Mouse (Mus musculus) forebrain, postnatal 0 days (tissue): ENCODE data around the gene Hoxa9. TPM values are rescaled to one million over a fixed set of nuclear protein-coding genes. Genes with fewer than 3 reads are reported as not detected.
A peak's percentile ranks its signal among the peaks of the same experiment; 100 is the strongest.

Source experiments
- ATAC-seq: fragments of 200-750 bp; cut with Nextera tagmentation; 2 replicates; pipeline ENCODE4 v1.8.0; 2017; ENCODE audit warnings: mild to moderate bottlenecking, moderate library complexity
- DNase-seq: peaks from one replicate; pipeline ENCODE4 v3.0.0-alpha.2; 2015
- H3K27ac ChIP-seq: fragments of 300-500 bp; sonication (generic); 2 replicates; pipeline ENCODE4 v1.5.1; 2014; ENCODE audit warnings: low read depth, mild to moderate bottlenecking, antibody characterized with exemption, low read length, moderate library complexity, mixed read lengths
- H3K27me3 ChIP-seq: fragments of 300-500 bp; sonication (generic); 2 replicates; pipeline ENCODE4 v1.6.1; 2014; ENCODE audit warnings: mild to moderate bottlenecking, low read length, mixed read lengths; ENCODE audit not compliant: insufficient read depth
- H3K36me3 ChIP-seq: fragments of 300-500 bp; sonication (generic); 2 replicates; pipeline ENCODE4 v1.6.1; 2014; ENCODE audit warnings: mild to moderate bottlenecking, moderate library complexity; ENCODE audit not compliant: insufficient read depth
- H3K4me1 ChIP-seq: fragments of 300-500 bp; sonication (generic); 2 replicates; pipeline ENCODE4 v1.6.1; 2014; ENCODE audit warnings: antibody characterized with exemption; ENCODE audit not compliant: insufficient read depth
- H3K4me2 ChIP-seq: fragments of 300-500 bp; sonication (generic); 2 replicates; pipeline ENCODE4 v1.6.1; 2014; ENCODE audit warnings: low read depth, mild to moderate bottlenecking, moderate library complexity
- H3K4me3 ChIP-seq: fragments of 300-500 bp; sonication (generic); 2 replicates; pipeline ENCODE4 v1.5.1; 2014; ENCODE audit warnings: low read depth, low read length, mixed read lengths
- H3K9ac ChIP-seq: fragments of 300-500 bp; sonication (generic); 2 replicates; pipeline ENCODE4 v1.6.1; 2014; ENCODE audit warnings: mild to moderate bottlenecking
- H3K9me3 ChIP-seq: fragments of 300-500 bp; sonication (generic); 2 replicates; pipeline ENCODE4 v1.6.1; 2016; ENCODE audit warnings: low read length
- CTCF ChIP-seq: sonication (generic); IDR thresholded peaks from 2 replicates; pipeline ENCODE4 v1.5.1; 2016; ENCODE audit warnings: antibody characterized with exemption, control low read depth, low read depth
- WGBS: fragments of 180-500 bp; shearing (Covaris S2); extraction: QIAGEN DNeasy Blood & Tissue Kit; methylation state at CpG from one replicate; pipeline ENCODE4 v1.1.7; 2014; 5-methylcytosine and 5-hydroxymethylcytosine counted together
- polyA plus RNA-seq: library from polyadenylated mRNA; unstranded; fragments of >200 nt; fragmentation: Nextera tagmentation; extraction: Ambion mirVana; gene quantifications from 2 replicates; pipeline ENCODE4 v1.2.1, GENCODE M21; 2015
- total RNA-seq: library from RNA; depleted of rRNA; stranded (reverse); fragments of >200 nt; gene quantifications from 2 replicates; pipeline ENCODE4 v1.2.3, GENCODE M21; 2014

Gene Hoxa9
- total and polyA plus RNA-seq, 2 experiments from 2014 or later = not detected

DNA sequence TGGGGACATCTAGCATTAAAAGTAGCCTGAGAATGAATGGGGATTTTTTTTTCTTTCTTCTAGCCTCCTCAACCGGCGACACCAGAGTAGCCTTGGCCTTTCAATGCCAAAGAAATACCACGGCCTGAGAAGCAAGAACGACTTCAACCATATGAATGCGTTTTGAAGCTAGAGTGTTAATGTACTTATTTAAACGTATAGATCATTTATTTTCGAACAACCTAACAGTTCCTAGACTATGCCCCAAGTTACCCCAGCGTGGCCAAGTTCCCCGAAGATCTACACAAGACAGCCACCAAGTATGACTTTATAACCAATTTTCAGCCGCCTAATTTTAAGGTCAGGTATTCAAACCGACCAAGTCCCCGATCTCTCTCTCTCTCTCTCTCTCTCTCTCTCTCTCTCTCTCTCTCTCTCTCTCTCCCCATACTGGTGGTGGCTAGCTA, 10.0 kb downstream of the Hoxa9 start:
- ATAC-seq (no peak), DNase-seq (no peak)
- no peak overlapping the region for H3K9ac ChIP-seq
- 5% methylated on average over 12 of the region's 12 CpGs for WGBS
- H3K4me3 ChIP-seq = peak overlapping the region; percentile 50
- no peaks in the 10 kb centered on the region for H3K9me3 ChIP-seq
- no peak overlapping the region for H3K27ac ChIP-seq
- no peak for TF ChIP-seq CTCF
- H3K4me1 ChIP-seq = peaks cover 4% of the 10 kb centered on the region; the same call in 1 of the 2 replicates
- H3K27me3 ChIP-seq = peaks cover 99% of the 10 kb centered on the region
- peak overlapping the region; percentile 88 for H3K4me2 ChIP-seq
- H3K36me3 ChIP-seq = no peaks in the 10 kb centered on the region

DNA sequence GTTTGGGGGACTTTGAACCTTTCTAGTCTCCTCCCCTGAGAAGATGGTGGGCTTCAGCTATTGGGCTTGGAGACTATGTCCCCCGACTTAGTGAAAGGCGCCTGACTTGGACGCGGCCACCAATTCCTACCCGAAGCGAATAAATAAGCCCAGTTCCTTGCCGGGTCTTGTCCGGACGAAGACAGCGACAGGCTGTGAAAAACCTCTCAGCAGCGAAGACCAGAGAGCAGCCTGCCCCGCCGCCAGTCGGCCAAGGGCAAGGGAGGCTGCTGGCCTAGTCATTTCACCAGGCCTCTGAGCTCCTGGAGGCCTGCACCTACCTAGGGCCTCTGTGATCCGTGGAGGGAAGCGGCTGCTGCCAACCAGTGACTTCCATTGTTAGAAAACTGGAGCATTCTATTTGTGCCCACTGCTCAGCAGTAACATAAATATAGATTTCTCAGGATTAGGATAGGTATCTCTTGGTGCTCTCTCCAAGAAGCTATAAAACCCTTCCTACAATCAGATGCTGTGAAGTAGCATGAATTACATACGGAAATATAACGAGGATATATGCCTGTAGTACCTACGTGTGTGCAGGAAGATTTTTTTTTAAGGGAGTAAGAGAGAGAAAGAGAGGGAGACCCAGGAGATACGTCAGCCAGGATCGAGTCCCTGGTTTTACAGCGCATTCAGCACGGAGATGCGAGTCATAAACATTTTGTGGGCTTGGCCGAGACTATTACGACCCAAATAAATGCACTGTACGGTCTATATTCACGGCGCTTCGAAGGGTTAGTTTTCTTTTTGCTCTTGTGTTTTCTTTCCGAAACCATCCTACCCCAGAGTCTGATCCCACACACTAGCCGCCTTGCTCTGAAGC, 10.7 kb downstream of the Hoxa9 start:
- no peak for DNase-seq
- Histone ChIP-seq H3K36me3 (no peaks in the 10 kb centered on the region), H3K9ac (no peak overlapping the region), H3K27ac (no peak overlapping the region), H3K4me3 (no peak overlapping the region), H3K4me2 (no peak overlapping the region), H3K27me3 (peaks cover 99% of the 10 kb centered on the region), H3K4me1 (peaks cover 4% of the 10 kb centered on the region; the same call in 1 of the 2 replicates), H3K9me3 (no peaks in the 10 kb centered on the region)
- no peak for ATAC-seq
- WGBS = 11% methylated on average over 32 of the region's 32 CpGs
- no peak for TF ChIP-seq CTCF

DNA sequence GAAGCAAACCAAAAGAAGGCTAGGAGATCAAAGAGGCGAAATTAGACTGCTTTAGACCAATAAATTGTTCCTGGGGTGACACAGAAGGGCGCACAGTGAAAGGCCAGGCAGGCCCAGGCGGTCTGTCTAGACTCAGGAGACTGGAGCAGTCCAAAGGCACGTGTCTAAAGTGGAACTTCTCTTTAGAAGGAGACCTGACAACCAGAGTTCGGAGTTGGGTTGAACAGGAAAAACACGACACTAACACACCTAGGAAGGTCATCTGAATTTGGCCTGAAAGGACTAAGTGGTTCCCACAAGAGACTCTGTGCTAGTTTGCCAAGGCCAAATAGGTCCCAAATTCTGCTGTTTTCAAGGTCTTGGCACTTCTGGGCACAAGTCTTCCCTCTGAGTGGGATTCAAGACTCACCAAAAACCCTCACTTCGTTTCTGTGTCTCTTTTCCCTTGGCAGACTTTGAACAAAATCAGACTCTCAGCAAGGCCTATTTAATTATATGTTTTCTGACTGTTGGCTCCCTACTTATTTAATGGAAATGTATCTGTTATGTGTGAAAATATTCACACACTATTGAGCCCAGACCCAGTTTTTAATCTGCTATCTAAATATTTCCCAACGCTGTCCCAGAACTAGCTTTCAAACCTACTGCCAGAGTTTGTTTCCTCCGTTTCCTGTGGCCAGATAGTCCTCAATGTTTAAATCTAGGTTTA, 11.5 kb downstream of the Hoxa9 start:
- Histone ChIP-seq H3K4me2 (no peak overlapping the region), H3K4me3 (no peak overlapping the region), H3K27ac (no peak overlapping the region), H3K9ac (no peak overlapping the region), H3K27me3 (peaks cover 99% of the 10 kb centered on the region), H3K9me3 (no peaks in the 10 kb centered on the region), H3K4me1 (peaks cover 4% of the 10 kb centered on the region; the same call in 1 of the 2 replicates), H3K36me3 (no peaks in the 10 kb centered on the region)
- no peak for TF ChIP-seq CTCF
- DNase-seq (no peak), ATAC-seq (no peak)
- 17% methylated on average over 9 of the region's 9 CpGs for WGBS

DNA sequence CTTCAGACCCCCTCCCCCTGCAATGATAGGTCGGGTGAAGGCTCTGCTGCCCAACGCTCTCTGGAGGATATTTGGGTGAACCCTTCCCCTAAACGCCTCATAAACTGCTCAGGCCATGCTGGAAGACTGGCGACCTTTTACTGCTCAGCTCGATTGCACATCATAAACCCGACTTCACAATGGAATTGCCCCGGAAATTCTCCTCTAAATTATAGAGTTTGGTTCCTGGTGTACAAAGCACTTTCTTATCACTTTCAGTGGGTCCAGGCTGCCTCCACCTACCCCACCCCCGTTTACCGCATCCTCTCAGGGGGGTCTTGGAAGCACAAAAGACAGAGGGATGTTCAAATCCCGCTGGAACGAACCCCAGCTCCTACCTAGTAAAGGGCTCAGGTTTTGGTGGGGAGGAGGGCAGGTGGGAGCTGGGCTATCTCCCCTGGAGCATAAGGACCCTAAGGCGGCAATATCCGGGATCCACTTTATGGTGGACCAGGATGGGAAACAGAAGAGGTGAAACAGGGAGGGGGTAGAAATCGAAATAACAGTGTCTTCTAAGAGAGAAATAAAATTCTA, 12.2 kb downstream of the Hoxa9 start:
- Histone ChIP-seq H3K27ac (no peak overlapping the region), H3K4me3 (no peak overlapping the region), H3K9ac (no peak overlapping the region), H3K4me1 (peaks cover 4% of the 10 kb centered on the region; the same call in 1 of the 2 replicates), H3K4me2 (no peak overlapping the region), H3K9me3 (no peaks in the 10 kb centered on the region), H3K36me3 (no peaks in the 10 kb centered on the region), H3K27me3 (peaks cover 99% of the 10 kb centered on the region)
- no peak for DNase-seq
- ATAC-seq = no peak
- 5% methylated on average over 14 of the region's 14 CpGs for WGBS
- TF ChIP-seq CTCF = no peak

DNA sequence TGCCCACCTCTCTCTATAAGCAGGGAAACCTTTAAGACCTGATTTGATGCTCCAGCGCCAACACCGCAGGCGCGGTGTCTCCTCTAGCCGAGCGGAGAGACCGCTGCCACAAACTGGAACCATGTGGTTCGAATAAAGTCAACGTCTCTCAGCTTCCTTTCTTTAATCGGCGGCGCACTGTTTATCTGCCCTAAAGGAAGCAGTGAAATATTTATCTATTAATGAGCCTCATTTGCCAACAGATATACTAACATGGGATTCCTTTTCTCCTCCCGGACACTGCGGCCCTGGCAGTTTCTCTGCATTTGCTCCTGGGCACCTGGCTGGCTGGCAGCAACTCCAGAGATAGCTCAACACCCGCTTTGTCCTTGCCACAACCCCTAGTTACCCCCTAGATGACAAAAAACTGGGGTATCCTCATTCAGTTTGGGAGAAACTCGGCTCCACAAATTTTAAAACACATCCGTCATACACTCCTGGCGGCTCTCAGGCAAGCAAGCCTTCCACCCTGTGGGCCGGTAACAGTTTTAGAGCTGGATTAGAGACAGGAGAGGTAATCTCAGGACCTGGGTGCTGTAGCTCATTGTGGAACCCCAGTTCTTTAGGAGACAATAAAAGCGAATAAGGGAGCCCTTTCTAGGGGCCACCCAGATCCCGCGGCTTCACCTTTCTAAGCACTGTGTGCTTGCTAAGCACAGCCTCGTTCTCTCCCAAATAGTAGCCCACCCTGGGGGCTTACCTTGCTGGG, 12.8 kb downstream of the Hoxa9 start:
- H3K4me3 ChIP-seq = no peak overlapping the region
- no peaks in the 10 kb centered on the region for H3K9me3 ChIP-seq
- DNase-seq (no peak), ATAC-seq (no peak)
- H3K27me3 ChIP-seq = peaks cover 99% of the 10 kb centered on the region
- peaks cover 4% of the 10 kb centered on the region; the same call in 1 of the 2 replicates for H3K4me1 ChIP-seq
- H3K4me2 ChIP-seq = no peak overlapping the region
- H3K9ac ChIP-seq = no peak overlapping the region
- 5% methylated on average over 23 of the region's 23 CpGs for WGBS
- no peak for TF ChIP-seq CTCF
- H3K27ac ChIP-seq = no peak overlapping the region
- no peaks in the 10 kb centered on the region for H3K36me3 ChIP-seq

DNA sequence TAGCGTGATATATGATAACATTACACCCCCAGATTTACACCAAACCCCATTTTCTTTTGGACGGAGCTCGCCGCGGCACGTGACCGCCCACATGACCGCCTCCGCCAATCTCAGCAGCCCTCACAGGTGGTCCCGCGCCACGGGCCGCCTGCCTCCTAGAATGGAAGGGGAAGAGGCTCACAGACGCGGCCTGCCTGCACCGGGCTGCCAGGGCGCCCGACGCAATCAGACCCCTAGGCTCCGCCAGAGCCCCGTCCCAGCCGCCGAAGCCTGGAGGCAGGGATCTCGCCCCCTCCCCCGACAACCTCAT, 13.5 kb downstream of the Hoxa9 start:
- H3K4me3 ChIP-seq = peak overlapping the region; percentile 12; the same call in 1 of the 2 replicates
- TF ChIP-seq CTCF = no peak
- H3K27me3 ChIP-seq = peaks cover 98% of the 10 kb centered on the region
- DNase-seq = no peak
- peak overlapping the region; percentile 9; the same call in 1 of the 2 replicates for H3K4me2 ChIP-seq
- no peaks in the 10 kb centered on the region for H3K9me3 ChIP-seq
- no peak overlapping the region for H3K27ac ChIP-seq
- ATAC-seq = no peak
- H3K9ac ChIP-seq = no peak overlapping the region
- no peaks in the 10 kb centered on the region for H3K36me3 ChIP-seq
- H3K4me1 ChIP-seq = peaks cover 4% of the 10 kb centered on the region; the same call in 1 of the 2 replicates
- WGBS = under 1% methylated on average over 25 of the region's 25 CpGs
